8 mouse cellular contexts compared by ENCODE assay signal in the genomic region with DNA sequence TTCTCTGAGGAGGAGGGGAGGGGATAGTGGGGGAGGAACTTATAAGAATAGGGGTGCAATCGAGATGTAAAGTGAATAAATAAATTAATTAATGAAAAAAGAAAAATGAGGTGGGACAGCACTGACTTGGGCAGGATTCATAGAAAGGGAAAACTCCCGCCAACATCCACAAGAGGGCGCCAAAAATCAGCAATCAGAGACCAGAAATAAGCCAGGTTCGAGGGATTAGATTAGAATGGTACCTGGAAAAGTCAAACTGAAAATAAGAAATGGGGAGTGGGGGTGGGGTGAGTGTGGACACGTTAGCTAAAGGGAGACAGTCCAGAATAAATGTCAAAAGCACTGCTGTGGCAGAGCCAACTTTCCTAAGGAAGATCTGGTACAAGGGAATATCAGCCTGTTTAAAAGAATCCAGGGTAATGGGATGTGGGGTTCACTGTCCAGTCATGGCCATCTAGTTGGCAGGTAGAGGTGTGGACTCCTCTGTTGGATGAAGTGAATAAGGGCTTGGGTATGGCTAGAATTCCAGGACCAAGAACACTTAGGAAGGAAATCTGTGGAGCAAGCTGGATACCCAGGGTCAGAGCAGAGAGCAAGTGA. TPM values are rescaled to one million over a fixed set of nuclear protein-coding genes. Genes with fewer than 3 reads are reported as not detected.
A peak's percentile ranks its signal among the peaks of the same experiment; 100 is the strongest.
DNase-seq lines count a peak whose midpoint lies in the region; ATAC-seq and TF ChIP-seq lines count a peak whose summit lies in the region.

No protein-coding gene starts in this region.

- TF ChIP-seq RAD21 in MEL (IDR thresholded peaks at IDR 0.05; ENCODE audit: low read depth, low read length) = peak; percentile 95

- DNase-seq in MEL (ENCODE audit: low read depth, low spot score) = peak; percentile 82
- peak; percentile 63 for DNase-seq in brain, adult 2 months (ENCODE audit: low read depth, low spot score)
- peak; percentile 84 for DNase-seq in hindbrain, embryonic 11.5 days (ENCODE audit: low spot score)
- peak; percentile 20 to 77 for DNase-seq in layer of hippocampus, adult 18-20 months (ENCODE audit: low spot score in 2 of 2)
- peak; percentile 85 for DNase-seq in lung, embryonic 14.5 days
- peak; percentile 74 for DNase-seq in thymus, postnatal 4 days

- H3K4me2 ChIP-seq in forebrain, embryonic 13.5 days = no peak overlapping the region
- H3K4me2 ChIP-seq in hindbrain, embryonic 11.5 days (replicated peaks; ENCODE audit: low read depth, low read length) = no peak overlapping the region
- no peak overlapping the region for H3K4me2 ChIP-seq in lung, embryonic 14.5 days

- peaks cover 0 to 8% of the 10 kb centered on the region in 2 experiments; a peak in 3 of 4 replicates for H3K4me1 ChIP-seq in MEL (ENCODE audit: control insufficient read depth in 1 of 2, insufficient read depth in 2 of 2, low read length in 2 of 2)
- H3K4me1 ChIP-seq in forebrain, embryonic 13.5 days = 0 out of 2 replicates have a peak, but pooled peaks cover 4% of the 10 kb centered on the region
- H3K4me1 ChIP-seq in hindbrain, embryonic 11.5 days (replicated peaks; ENCODE audit: control insufficient read depth, insufficient read depth, low read length) = no peaks in the 10 kb centered on the region
- H3K4me1 ChIP-seq in lung, embryonic 14.5 days (ENCODE audit: insufficient read depth) = no peaks in the 10 kb centered on the region

- peak overlapping the region; percentile 55 for H3K9ac ChIP-seq in MEL (ENCODE audit: control insufficient read depth, low read depth, low read length, poor library complexity, severe bottlenecking)
- H3K9ac ChIP-seq in forebrain, embryonic 13.5 days = no peak overlapping the region
- no peak overlapping the region for H3K9ac ChIP-seq in hindbrain, embryonic 11.5 days (ENCODE audit: low read depth, low read length)
- H3K9ac ChIP-seq in lung, embryonic 14.5 days = no peak overlapping the region

- TF ChIP-seq CTCF in MEL (IDR thresholded peaks at IDR 0.05 in 2 of 3, conservative IDR thresholded peaks at IDR 0.05 in 1 of 3; ENCODE audit: control insufficient read depth in 1 of 3, insufficient read depth in 1 of 3, low read depth in 2 of 3, low read length in 3 of 3, poor library complexity in 1 of 3, severe bottlenecking in 1 of 3) = peak; percentile 62 to 88 (median 76)
- TF ChIP-seq CTCF in lung, embryonic 14.5 days (IDR thresholded peaks at IDR 0.05; ENCODE audit: low read depth) = peak; percentile 83

- H3K79me2 ChIP-seq in MEL (ENCODE audit: control insufficient read depth, insufficient read depth, low read length, poor library complexity) = no peaks in the 10 kb centered on the region

- TF ChIP-seq EP300 in MEL (IDR thresholded peaks at IDR 0.05; ENCODE audit: low read depth in 1 of 2, low read length in 2 of 2) = no peak

- WGBS in forebrain, embryonic 13.5 days = 3% methylated on average over 5 of the region's 5 CpGs
- WGBS in hindbrain, embryonic 11.5 days = 6% methylated on average over 5 of the region's 5 CpGs
- 2% methylated on average over 5 of the region's 5 CpGs for WGBS in lung, embryonic 14.5 days

- peak; percentile 65 for ATAC-seq in forebrain, embryonic 13.5 days
- peak; percentile 71; the same call in 1 of the 2 replicates for ATAC-seq in hindbrain, embryonic 11.5 days (ENCODE audit: low FRiP score)
- ATAC-seq in lung, embryonic 14.5 days (ENCODE audit: insufficient read depth) = no peak; the same call in 1 of the 2 replicates
- ATAC-seq in neutrophil, adult 5-6 weeks (ENCODE audit: extremely low read depth, insufficient number of reproducible peaks, low FRiP score, poor library complexity, severe bottlenecking) = peak; percentile 63; the same call in 1 of the 2 replicates

- no peaks in the 10 kb centered on the region; a peak in 1 of 4 replicates for H3K27me3 ChIP-seq in MEL (ENCODE audit: control insufficient read depth in 1 of 2, insufficient read depth in 2 of 2, low read length in 2 of 2)
- H3K27me3 ChIP-seq in forebrain, embryonic 13.5 days = no peaks in the 10 kb centered on the region
- no peaks in the 10 kb centered on the region for H3K27me3 ChIP-seq in hindbrain, embryonic 11.5 days (ENCODE audit: control insufficient read depth, insufficient read depth, low read length)
- H3K27me3 ChIP-seq in lung, embryonic 14.5 days (ENCODE audit: insufficient read depth, low read length) = no peaks in the 10 kb centered on the region

- no peaks in the 10 kb centered on the region; a peak in 1 of 4 replicates for H3K36me3 ChIP-seq in MEL (ENCODE audit: control insufficient read depth in 1 of 2, insufficient read depth in 2 of 2, low read length in 2 of 2)
- no peaks in the 10 kb centered on the region for H3K36me3 ChIP-seq in forebrain, embryonic 13.5 days (ENCODE audit: poor library complexity, severe bottlenecking)
- H3K36me3 ChIP-seq in hindbrain, embryonic 11.5 days (ENCODE audit: control insufficient read depth, insufficient read depth, low read length) = no peaks in the 10 kb centered on the region
- H3K36me3 ChIP-seq in lung, embryonic 14.5 days (ENCODE audit: insufficient read depth) = no peaks in the 10 kb centered on the region

- no peaks in the 10 kb centered on the region for H3K9me3 ChIP-seq in MEL (replicated peaks; ENCODE audit: insufficient read depth, low read length)
- H3K9me3 ChIP-seq in forebrain, embryonic 13.5 days (replicated peaks) = no peaks in the 10 kb centered on the region
- H3K9me3 ChIP-seq in hindbrain, embryonic 11.5 days (ENCODE audit: control insufficient read depth, low read length) = no peaks in the 10 kb centered on the region
- H3K9me3 ChIP-seq in lung, embryonic 14.5 days (ENCODE audit: low read depth, low read length) = no peaks in the 10 kb centered on the region

- no peak for TF ChIP-seq POLR2A in MEL (IDR thresholded peaks at IDR 0.05; ENCODE audit: control insufficient read depth in 1 of 2, insufficient read depth in 1 of 2, low read depth in 1 of 2, low read length in 2 of 2, poor library complexity in 1 of 2)

- no peak overlapping the region for H3K27ac ChIP-seq in MEL (ENCODE audit: control insufficient read depth, low read depth, low read length)
- no peak overlapping the region for H3K27ac ChIP-seq in forebrain, embryonic 13.5 days
- no peak overlapping the region for H3K27ac ChIP-seq in hindbrain, embryonic 11.5 days (ENCODE audit: low read depth, low read length)
- no peak overlapping the region for H3K27ac ChIP-seq in lung, embryonic 14.5 days (ENCODE audit: low read depth)

- H3K4me3 ChIP-seq in MEL (ENCODE audit: control insufficient read depth in 1 of 2, insufficient read depth in 1 of 2, low read depth in 2 of 2, low read length in 2 of 2) = peak overlapping the region; percentile 46 to 66
- H3K4me3 ChIP-seq in forebrain, embryonic 13.5 days = no peak overlapping the region
- no peak overlapping the region for H3K4me3 ChIP-seq in hindbrain, embryonic 11.5 days (ENCODE audit: low read depth, low read length)
- no peak overlapping the region for H3K4me3 ChIP-seq in lung, embryonic 14.5 days (ENCODE audit: low read depth, low read length)

TF ChIP-seq in MEL, 35 proteins besides CTCF, POLR2A, EP300 and RAD21:
- TF ChIP-seq ZC3H11A (IDR thresholded peaks at IDR 0.05; ENCODE audit: low read depth, low read length) (peak; percentile 94), ZNF384 (IDR thresholded peaks at IDR 0.05; ENCODE audit: low read depth, low read length) (0 out of 2 replicates have a peak, but pooled peaks have one; percentile 13), MYC (IDR thresholded peaks at IDR 0.05; ENCODE audit: low read depth, low read length) (no peak), MXI1 (IDR thresholded peaks at IDR 0.05; ENCODE audit: low read depth, low read length) (peak; percentile 5; the same call in 1 of the 2 replicates), SIN3A (IDR thresholded peaks at IDR 0.05; ENCODE audit: low read length) (peak; percentile 63), HCFC1 (IDR thresholded peaks at IDR 0.05; ENCODE audit: low read depth, low read length) (no peak), SMC3 (IDR thresholded peaks at IDR 0.05; ENCODE audit: low read depth, low read length) (peak; percentile 92), GATA1 (IDR thresholded peaks at IDR 0.05; ENCODE audit: low read depth, low read length) (0 out of 2 replicates have a peak, but pooled peaks have one; percentile 13)

RNA-seq across cellular contexts. Expression of gene Hmcn1, which starts 41.9 kb away (rescaled TPM):
- total RNA-seq in MEL (2012; rRNA removed) = not detected in 2 replicates
- polyA plus RNA-seq in MEL (2012; ENCODE audit: insufficient read depth in 1 of 2, insufficient read length in 2 of 2, low read depth in 1 of 2, low replicate concordance in 2 of 2, missing spikeins in 1 of 2) = not detected
- polyA plus RNA-seq in forebrain, embryonic 13.5 days (2015; fragmentation: Nextera tagmentation; extraction: Ambion mirVana) = 1.1 and 1.2 TPM in 2 replicates
- 9.7 and 13.5 TPM in 2 replicates for polyA plus RNA-seq in hindbrain, embryonic 11.5 days (2014; fragmentation: Nextera tagmentation; extraction: Ambion mirVana)
- total RNA-seq in layer of hippocampus, adult 18-20 months (2021) = 1 to 10 TPM; 1.5 to 2.1 TPM
- 14.5 and 17.1 TPM in 2 replicates for polyA plus RNA-seq in lung, embryonic 14.5 days (2014; fragmentation: Nextera tagmentation; extraction: Ambion mirVana)
- total RNA-seq in neutrophil, adult 5-6 weeks (2017) = not detected in 2 replicates

Comparison
In these comparisons a context has a peak if more than half of its experiments do, and no peak if none do; other contexts are left out.
1. H3K4me3 ChIP-seq: peak in MEL (2 of 2); none in forebrain, embryonic 13.5 days (single experiment), hindbrain, embryonic 11.5 days (single experiment) and lung, embryonic 14.5 days (single experiment).
2. Peak in every context shown above with its lines, with median percentiles within 50 percentile points of each other: DNase-seq.